Mouse (Mus musculus): Measurements from ENCODE around the gene Dgkg.

The Dgkg gene

DNA sequence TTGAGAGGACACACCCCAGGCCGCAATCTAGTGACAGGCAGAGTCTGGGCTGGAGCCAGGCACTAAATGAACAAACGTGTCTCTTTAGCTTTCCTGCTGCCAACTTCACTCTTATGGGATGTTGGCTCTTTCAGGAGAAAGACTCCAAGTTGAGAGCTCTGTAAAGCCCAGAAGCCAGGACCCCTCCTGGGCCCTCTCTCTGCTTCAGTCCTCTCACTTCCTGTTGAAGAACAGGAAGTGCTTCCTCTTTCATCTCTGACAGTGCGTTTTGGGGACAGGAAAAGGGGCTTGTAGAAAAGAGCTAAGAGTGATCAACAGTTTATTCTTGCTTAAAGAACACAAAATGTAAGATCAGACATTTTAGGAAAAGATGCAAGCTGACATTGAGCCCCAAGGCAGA is 159.0 kb downstream of the Dgkg start:
- no peak for DNase-seq (ENCODE audit: low read depth)

DNA sequence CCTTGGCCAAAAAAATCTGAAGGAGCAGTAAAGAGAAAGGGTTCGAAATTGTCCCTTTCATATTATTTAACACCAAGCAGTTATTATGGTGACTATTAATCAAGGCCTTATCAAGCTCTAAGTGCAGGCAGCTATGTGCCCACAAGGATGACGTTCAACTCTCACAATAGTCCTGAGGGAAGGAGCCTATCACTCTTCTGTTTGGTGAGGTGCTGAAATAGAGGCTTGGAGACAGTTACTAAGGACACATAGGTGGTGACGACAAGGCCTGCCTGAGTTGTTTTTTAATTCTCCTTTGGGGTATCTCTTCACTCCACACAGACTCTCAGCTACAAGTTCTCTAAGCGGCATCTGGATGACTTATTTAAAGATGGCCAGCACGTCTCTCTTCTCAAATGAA is 161.8 kb downstream of the Dgkg start:
- no peak for DNase-seq (ENCODE audit: low read depth)

GRCm38 (mm10) chr16:22494815-22495214 is 162.2 kb downstream of the Dgkg start:
- no peak for DNase-seq (ENCODE audit: low read depth)

DNA sequence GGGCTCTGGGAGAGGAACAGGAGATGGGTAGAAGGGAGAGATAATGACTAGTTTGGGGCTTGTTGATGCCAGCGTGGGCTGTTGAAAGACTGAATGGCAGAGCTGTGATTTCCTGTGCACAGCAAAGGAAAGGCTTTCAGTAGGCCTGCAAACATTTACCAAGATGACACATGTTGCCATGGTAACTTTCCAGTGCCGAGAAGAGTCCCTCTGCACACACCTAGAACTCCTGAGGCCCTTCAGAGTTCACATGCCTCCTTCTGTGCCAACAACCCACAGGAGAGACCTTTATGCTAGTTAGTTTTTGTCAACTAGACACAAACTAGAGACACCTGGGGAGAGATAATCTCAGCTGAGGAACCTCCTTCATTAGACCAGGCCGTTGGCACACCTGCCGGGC is 163.6 kb downstream of the Dgkg start:
- DNase-seq (ENCODE audit: low read depth) = no peak

DNA sequence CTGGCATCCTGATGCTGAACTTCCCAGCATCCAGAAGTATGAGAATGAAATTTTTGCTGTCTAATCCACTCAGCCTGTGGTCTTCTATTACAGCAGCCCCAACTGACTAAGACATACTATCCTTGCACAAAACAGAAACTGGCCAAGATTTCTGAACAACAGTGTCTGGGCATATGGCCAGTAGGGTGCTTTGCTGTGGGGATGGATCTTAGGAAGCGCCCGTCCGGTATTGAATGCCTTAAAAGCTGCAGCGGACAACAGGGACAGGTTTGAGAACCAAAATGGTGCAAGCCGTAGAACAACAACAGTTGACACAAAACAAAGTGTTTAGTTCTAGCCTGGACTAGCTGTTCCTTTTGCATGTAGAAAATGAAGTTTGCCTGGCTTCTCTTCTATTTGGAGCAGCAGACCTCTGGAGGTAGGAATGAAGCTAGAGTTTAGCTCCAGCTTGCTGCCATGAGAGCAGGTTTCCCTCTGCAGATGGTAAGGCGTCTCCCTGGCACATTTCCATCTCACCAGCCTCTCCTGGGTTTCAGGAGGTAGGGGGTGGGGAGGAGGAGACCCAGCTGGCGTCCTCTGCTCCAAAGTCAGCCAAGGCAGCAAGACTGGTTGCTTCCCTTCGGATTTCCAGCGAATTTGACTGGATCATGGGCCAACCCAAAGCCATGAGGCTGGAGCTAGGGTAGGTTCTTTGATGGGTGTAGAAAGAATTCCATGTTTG is 165.4 kb downstream of the Dgkg start:
- no peak for DNase-seq (ENCODE audit: low read depth)

- no peak for DNase-seq (ENCODE audit: low read depth)
Observed at GRCm38 (mm10) chr16:22483900-22484299, 173.1 kb downstream of the Dgkg start.

DNA sequence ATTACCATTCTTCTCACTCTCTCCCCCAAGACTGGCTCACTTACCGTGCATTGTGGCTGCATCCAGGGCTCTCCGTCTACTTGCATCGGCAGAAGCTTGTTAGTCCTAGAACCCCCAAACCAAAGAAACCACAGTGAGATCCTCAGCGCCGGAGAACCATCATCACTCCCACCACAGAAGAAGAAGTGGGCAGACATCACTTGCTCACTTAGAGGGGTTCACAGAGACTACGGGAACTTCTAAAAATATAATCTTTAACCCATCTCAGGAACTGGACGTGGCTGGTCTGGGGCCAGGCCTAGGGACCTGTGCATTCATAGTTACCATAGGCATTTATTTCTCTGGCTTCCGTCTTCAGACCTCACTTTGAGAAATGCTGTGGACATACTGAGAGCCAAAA is 177.7 kb downstream of the Dgkg start:
- no peak for DNase-seq (ENCODE audit: low read depth)

GRCm38 (mm10) chr16:22471728-22472127 is 185.3 kb downstream of the Dgkg start:
- DNase-seq (ENCODE audit: low read depth) = no peak

DNA sequence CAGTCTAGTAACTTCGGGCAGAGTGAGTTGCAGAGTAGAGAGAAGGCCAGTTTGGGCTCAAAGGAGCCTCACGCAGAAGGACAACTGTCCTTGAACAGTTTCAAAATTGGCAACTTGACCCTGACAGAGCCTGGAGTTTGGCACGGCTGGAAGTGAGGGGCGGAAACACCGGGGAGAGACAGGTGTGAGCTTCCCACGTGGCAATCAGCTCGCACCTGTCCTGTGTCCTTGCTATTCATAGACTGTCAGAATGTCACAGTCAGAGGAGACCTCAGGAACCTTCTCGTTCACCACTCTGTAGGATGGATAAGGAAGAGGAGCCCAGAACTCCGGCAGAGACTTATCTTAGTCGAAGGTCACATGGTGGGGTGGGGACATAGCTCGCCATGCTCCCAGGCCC is 187.6 kb downstream of the Dgkg start:
- DNase-seq (ENCODE audit: low read depth) = no peak

DNA sequence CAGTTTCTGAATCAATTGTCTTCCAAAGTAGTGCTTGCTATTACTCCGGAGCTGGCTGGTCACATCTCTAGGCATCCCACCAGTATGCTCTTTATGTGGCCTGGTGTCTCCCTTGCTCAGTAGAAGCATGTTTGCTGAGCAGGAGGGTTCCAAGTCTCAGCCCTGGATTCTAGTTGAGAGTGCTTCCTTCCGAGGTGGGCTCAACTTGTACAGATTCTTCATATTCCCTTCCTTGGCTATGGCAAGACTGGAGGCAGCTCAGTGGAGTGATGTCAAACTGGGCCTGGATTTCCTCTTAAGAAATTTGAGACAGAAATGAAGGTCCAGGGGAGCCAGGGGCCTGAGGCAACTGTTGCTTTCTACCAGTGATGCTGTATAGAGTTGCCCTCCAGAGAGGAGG is 189.9 kb downstream of the Dgkg start:
- DNase-seq (ENCODE audit: low read depth) = no peak

DNA sequence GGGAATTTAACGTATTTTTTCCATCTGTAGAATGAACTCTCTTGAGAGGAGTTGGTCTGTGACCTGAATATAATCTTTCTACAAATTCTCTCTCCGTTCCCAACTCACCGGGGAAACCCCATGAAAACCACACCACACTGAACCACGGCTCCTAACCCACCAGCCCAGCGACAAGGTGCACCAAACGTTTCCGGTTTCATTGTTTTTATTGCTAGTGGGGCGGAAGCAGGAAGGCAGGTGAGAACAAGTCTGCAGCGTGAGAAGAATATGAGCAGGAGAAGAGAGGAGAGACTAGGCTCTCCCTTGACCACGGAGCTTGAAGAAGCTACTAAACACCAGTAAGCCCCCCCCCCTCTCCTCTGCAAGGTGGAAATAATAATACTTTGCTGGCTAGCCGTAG is 190.6 kb downstream of the Dgkg start:
- no peak for DNase-seq (ENCODE audit: low read depth)

GRCm38 (mm10) chr16:22462220-22462619 is 194.8 kb downstream of the Dgkg start:
- DNase-seq (ENCODE audit: low read depth) = no peak

GRCm38 (mm10) chr16:22461728-22462127 is 195.3 kb downstream of the Dgkg start:
- peak; percentile 62 for DNase-seq (ENCODE audit: low read depth)

DNA sequence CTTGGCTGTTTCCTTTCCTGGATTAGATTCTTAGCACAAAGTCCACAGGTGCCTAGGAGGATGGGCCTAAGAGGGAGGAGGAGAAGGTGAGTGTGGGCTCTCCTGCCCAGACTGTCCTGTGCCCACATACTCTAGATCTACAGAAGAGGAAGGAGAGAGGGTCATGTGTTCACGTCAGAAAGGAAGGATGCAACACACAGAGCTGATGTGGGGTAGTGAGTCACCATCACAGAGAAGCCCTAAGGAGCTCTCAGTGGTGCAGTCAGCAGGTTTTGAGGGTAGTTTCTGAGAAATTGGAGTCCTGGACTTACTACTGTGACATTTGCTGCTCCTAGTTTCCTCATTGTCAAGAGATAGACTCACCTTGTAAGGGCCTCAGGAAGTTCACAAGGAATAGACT is 196.1 kb downstream of the Dgkg start:
- DNase-seq (ENCODE audit: low read depth) = peak; percentile 82

- no peak for DNase-seq (ENCODE audit: low read depth)
Observed at GRCm38 (mm10) chr16:22452082-22452481, 204.9 kb downstream of the Dgkg start.

- no peak for DNase-seq (ENCODE audit: low read depth)
Observed at GRCm38 (mm10) chr16:22448093-22448492, 208.9 kb downstream of the Dgkg start.

DNA sequence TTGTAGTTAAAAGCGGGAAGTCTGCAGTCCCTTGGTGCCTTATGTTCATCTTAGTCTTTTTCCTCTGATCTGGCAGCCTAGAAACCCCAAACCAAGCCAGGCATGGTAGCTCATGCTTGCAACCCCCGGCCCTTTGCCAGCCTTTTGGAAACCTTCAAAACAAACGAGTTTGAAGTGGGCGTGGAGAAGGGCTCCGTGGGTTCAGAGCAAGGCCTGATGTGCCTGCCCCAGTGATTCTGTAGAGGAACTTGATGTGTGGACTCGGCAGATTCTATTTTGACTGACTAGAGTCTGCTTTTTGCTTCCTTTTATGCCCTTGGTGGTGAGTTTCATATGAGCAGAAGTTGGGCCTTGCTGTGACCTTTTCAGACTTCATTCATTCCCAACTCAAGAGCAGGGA is 212.2 kb downstream of the Dgkg start:
- DNase-seq (ENCODE audit: low read depth) = no peak

GRCm38 (mm10) chr16:22442202-22442601 is 214.8 kb downstream of the Dgkg start:
- DNase-seq (ENCODE audit: low read depth) = no peak

- DNase-seq (ENCODE audit: low read depth) = no peak
Observed at GRCm38 (mm10) chr16:22441317-22441716, 215.7 kb downstream of the Dgkg start.

DNA sequence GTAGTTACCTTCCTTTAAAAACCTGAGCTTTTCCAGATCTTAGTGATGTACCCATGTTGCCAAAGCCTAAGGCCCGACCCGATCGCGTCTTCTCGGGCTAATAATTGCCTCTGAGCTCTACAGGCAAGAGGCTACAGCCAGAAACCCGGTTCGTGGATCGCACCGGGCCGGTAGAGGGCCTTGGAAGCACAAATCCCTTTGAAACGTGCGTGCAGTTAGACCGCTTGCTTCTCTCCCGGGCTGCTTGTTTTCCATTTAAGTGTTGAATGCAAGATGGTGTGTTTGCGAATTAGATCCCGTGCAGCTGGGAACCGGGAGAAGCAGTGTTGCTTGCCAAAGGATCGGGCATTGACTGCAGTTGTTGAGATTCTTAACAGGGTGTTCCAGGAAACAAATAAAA is 216.8 kb downstream of the Dgkg start:
- DNase-seq (ENCODE audit: low read depth) = peak; percentile 89

GRCm38 (mm10) chr16:22439499-22440177 is 217.4 kb downstream of the Dgkg start, which contains the start of gene Etv5:
Etv5 (minus strand) TSS chr16:22439719.
- DNase-seq (ENCODE audit: low read depth) = peak; percentile 100

- peak; percentile 73 for DNase-seq (ENCODE audit: low read depth)
Observed at GRCm38 (mm10) chr16:22438441-22439373, 218.3 kb downstream of the Dgkg start.

- DNase-seq (ENCODE audit: low read depth) = peak; percentile 88
Observed at GRCm38 (mm10) chr16:22436106-22436505, 220.9 kb downstream of the Dgkg start.

All from 416B (cell line).